Mouse (Mus musculus) MEL (cell line): ENCODE results near the gene Dnaic2. TPM values are rescaled to one million over a fixed set of nuclear protein-coding genes. Genes with fewer than 3 reads are reported as not detected.

ENCODE experiments used
- DNase-seq: peaks from one replicate; pipeline ENCODE4 v3.0.0; 2011; ENCODE audit warnings: low read depth, low spot score
- H3K27ac ChIP-seq: 2 replicates; pipeline ENCODE4 v1.5.1; 2012; ENCODE audit warnings: low read depth, mild to moderate bottlenecking, control low read depth, low read length, moderate library complexity; ENCODE audit not compliant: control insufficient read depth
- H3K27me3 ChIP-seq, 2 experiments: fragments of 150-350 bp in 1 of 2; sonication (generic) in 1 of 2; 2 replicates each; pipeline ENCODE4 v1.6.1; 2012; ENCODE audit warnings: low read length in 2 of 2, mild to moderate bottlenecking in 2 of 2, improper control_type of control experiment in 1 of 2, moderate library complexity in 1 of 2; ENCODE audit not compliant: insufficient read depth in 2 of 2, control insufficient read depth in 1 of 2
- H3K36me3 ChIP-seq, 2 experiments: 2 replicates each; pipeline ENCODE4 v1.6.1; 2012 to 2014; ENCODE audit warnings: low read length in 2 of 2, improper control_type of control experiment in 1 of 2, inconsistent platforms in 1 of 2, mild to moderate bottlenecking in 1 of 2; ENCODE audit not compliant: insufficient read depth in 2 of 2, control insufficient read depth in 1 of 2
- H3K4me1 ChIP-seq, 2 experiments: fragments of 150-350 bp in 1 of 2; sonication (generic) in 1 of 2; 2 replicates each; pipeline ENCODE4 v1.6.1; 2012; ENCODE audit warnings: low read length in 2 of 2, improper control_type of control experiment in 1 of 2, mild to moderate bottlenecking in 1 of 2; ENCODE audit not compliant: insufficient read depth in 2 of 2, control insufficient read depth in 1 of 2
- H3K4me3 ChIP-seq, 2 experiments: fragments of 150-350 bp in 1 of 2; sonication (generic) in 1 of 2; 2 replicates each; pipeline ENCODE4 v1.5.1; 2012; ENCODE audit warnings: low read depth in 2 of 2, low read length in 2 of 2, mild to moderate bottlenecking in 2 of 2, moderate library complexity in 2 of 2, control low read depth in 1 of 2, improper control_type of control experiment in 1 of 2; ENCODE audit not compliant: control insufficient read depth in 1 of 2, insufficient read depth in 1 of 2
- H3K79me2 ChIP-seq: 2 replicates; pipeline ENCODE4 v1.6.1; 2012; ENCODE audit warnings: mild to moderate bottlenecking, low read length, moderate library complexity; ENCODE audit not compliant: control insufficient read depth, poor library complexity, insufficient read depth
- H3K9ac ChIP-seq: 2 replicates; pipeline ENCODE4 v1.6.1; 2012; ENCODE audit warnings: low read depth, mild to moderate bottlenecking, control low read depth, low read length, moderate library complexity; ENCODE audit not compliant: control insufficient read depth, poor library complexity, severe bottlenecking
- H3K9me3 ChIP-seq: fragments of 150-350 bp; sonication (generic); replicated peaks from 2 replicates; pipeline ENCODE4 v1.6.1; 2012; ENCODE audit warnings: mild to moderate bottlenecking, low read length, improper control_type of control experiment, moderate library complexity; ENCODE audit not compliant: insufficient read depth
- BHLHE40 ChIP-seq: IDR thresholded peaks from 2 replicates; pipeline ENCODE4 v1.6.1; 2012; ENCODE audit warnings: low read depth, mild to moderate bottlenecking, inconsistent platforms, low read length, improper control_type of control experiment, borderline replicate concordance
- CHD2 ChIP-seq: IDR thresholded peaks from 2 replicates; pipeline ENCODE4 v1.6.1; 2011; ENCODE audit warnings: low read length, improper control_type of control experiment
- E2F4 ChIP-seq: IDR thresholded peaks from 2 replicates; pipeline ENCODE4 v1.6.1; 2011; ENCODE audit warnings: low read depth, low read length, improper control_type of control experiment, borderline replicate concordance
- EP300 ChIP-seq, 2 experiments: IDR thresholded peaks; 2 replicates each; pipeline ENCODE4 v1.6.1; 2011; ENCODE audit warnings: improper control_type of control experiment in 2 of 2, low read length in 2 of 2, low read depth in 1 of 2, mild to moderate bottlenecking in 1 of 2
- ETS1 ChIP-seq: IDR thresholded peaks from 2 replicates; pipeline ENCODE4 v1.6.1; 2012; ENCODE audit warnings: low read depth, mild to moderate bottlenecking, inconsistent platforms, low read length, improper control_type of control experiment, moderate library complexity
- HCFC1 ChIP-seq: IDR thresholded peaks from 2 replicates; pipeline ENCODE4 v1.6.1; 2012; ENCODE audit warnings: low read depth, mild to moderate bottlenecking, inconsistent platforms, low read length, improper control_type of control experiment, moderate library complexity
- KAT2A ChIP-seq: conservative IDR thresholded peaks from 2 replicates; pipeline ENCODE4 v1.6.1; 2012; ENCODE audit warnings: low read depth, low read length, improper control_type of control experiment, inconsistent platforms
- MAFK ChIP-seq: IDR thresholded peaks from 2 replicates; pipeline ENCODE4 v1.6.1; 2011; ENCODE audit warnings: low read depth, mild to moderate bottlenecking, low read length, improper control_type of control experiment, borderline replicate concordance
- MAX ChIP-seq: IDR thresholded peaks from 2 replicates; pipeline ENCODE4 v1.6.1; 2011; ENCODE audit warnings: low read length, improper control_type of control experiment
- MAZ ChIP-seq: IDR thresholded peaks from 2 replicates; pipeline ENCODE4 v1.6.1; 2012; ENCODE audit warnings: low read depth, mild to moderate bottlenecking, inconsistent platforms, low read length, improper control_type of control experiment
- MYB ChIP-seq: IDR thresholded peaks from 2 replicates; pipeline ENCODE4 v1.6.1; 2011; ENCODE audit warnings: mild to moderate bottlenecking, low read depth, low read length, improper control_type of control experiment
- NELFE ChIP-seq: IDR thresholded peaks from 2 replicates; pipeline ENCODE4 v1.6.1; 2011; ENCODE audit warnings: low read depth, low read length, improper control_type of control experiment
- NRF1 ChIP-seq: IDR thresholded peaks from 2 replicates; pipeline ENCODE4 v1.6.1; 2014; ENCODE audit warnings: low read depth, mild to moderate bottlenecking, inconsistent platforms, low read length, improper control_type of control experiment, moderate library complexity; ENCODE audit not compliant: poor library complexity, insufficient read depth, severe bottlenecking
- POLR2A ChIP-seq, 2 experiments: IDR thresholded peaks; 2 replicates each; pipeline ENCODE4 v1.6.1; 2011 to 2012; ENCODE audit warnings: low read length in 2 of 2, mild to moderate bottlenecking in 2 of 2, control low read depth in 1 of 2, improper control_type of control experiment in 1 of 2, low read depth in 1 of 2, moderate library complexity in 1 of 2; ENCODE audit not compliant: control insufficient read depth in 1 of 2, insufficient read depth in 1 of 2, poor library complexity in 1 of 2
- POLR2AphosphoS2 ChIP-seq: IDR thresholded peaks from 2 replicates; pipeline ENCODE4 v1.6.1; 2011; ENCODE audit warnings: low read length, improper control_type of control experiment
- POLR2AphosphoS5 ChIP-seq: IDR thresholded peaks from 2 replicates; pipeline ENCODE4 v1.6.1; 2012; ENCODE audit warnings: low read depth, borderline replicate concordance, mild to moderate bottlenecking, inconsistent platforms, low read length, moderate library complexity, mixed read lengths
- SIN3A ChIP-seq: IDR thresholded peaks from 2 replicates; pipeline ENCODE4 v1.6.1; 2012; ENCODE audit warnings: low read length, improper control_type of control experiment, inconsistent platforms
- TAL1 ChIP-seq: IDR thresholded peaks from 2 replicates; pipeline ENCODE4 v1.6.1; 2012; ENCODE audit warnings: mild to moderate bottlenecking, inconsistent platforms, low read length, moderate library complexity, mixed read lengths
- ZKSCAN1 ChIP-seq: IDR thresholded peaks from 2 replicates; pipeline ENCODE4 v1.6.1; 2012; ENCODE audit warnings: low read depth, mild to moderate bottlenecking, inconsistent platforms, low read length, improper control_type of control experiment, moderate library complexity
- ZMIZ1 ChIP-seq: IDR thresholded peaks from 2 replicates; pipeline ENCODE4 v1.6.1; 2012; ENCODE audit warnings: low read depth, mild to moderate bottlenecking, inconsistent platforms, low read length, improper control_type of control experiment, moderate library complexity
- ZNF384 ChIP-seq: IDR thresholded peaks from 2 replicates; pipeline ENCODE4 v1.6.1; 2012; ENCODE audit warnings: low read depth, mild to moderate bottlenecking, inconsistent platforms, low read length, improper control_type of control experiment
- polyA plus RNA-seq, 2 experiments: library from polyadenylated mRNA; stranded (reverse) in 1 of 2; unstranded in 1 of 2; fragments of >175 nt in 1 of 2; fragments of >200 nt in 1 of 2; gene quantifications; 2 replicates each; pipeline versions ENCODE4 v1.2.1 to v1.2.4; 2012; ENCODE audit warnings: low replicate concordance in 2 of 2, low read depth in 1 of 2; ENCODE audit not compliant: insufficient read length in 2 of 2, insufficient read depth in 1 of 2, missing spikeins in 1 of 2
- total RNA-seq: library from RNA; depleted of rRNA; stranded (reverse); fragments of 300-350 nt; gene quantifications from 2 replicates; pipeline ENCODE4 v1.2.3, GENCODE M21; 2012

Dnaic2 gene
- total and polyA plus RNA-seq, 3 experiments: not detected

- Histone ChIP-seq H3K79me2 (no peaks in the 10 kb centered on the region), H3K4me3 (no peak overlapping the region), H3K27me3 (no peaks in the 10 kb centered on the region), H3K27ac (no peak overlapping the region), H3K9me3 (no peaks in the 10 kb centered on the region), H3K4me1 (peaks cover 4 to 18% of the 10 kb centered on the region in 2 experiments), H3K9ac (no peak overlapping the region), H3K36me3 (peaks cover 0 to 5% of the 10 kb centered on the region in 2 experiments; a peak in 2 of 4 replicates)
- TF ChIP-seq TAL1: no peak
- TF ChIP-seq POLR2AphosphoS2: no peak
- no peak for TF ChIP-seq EP300 (IDR thresholded peaks at IDR 0.05; ENCODE audit: low read depth in 1 of 2, low read length in 2 of 2)
- TF ChIP-seq MAZ: no peak
- TF ChIP-seq NRF1: no peak
- TF ChIP-seq KAT2A: no peak
- TF ChIP-seq ZKSCAN1: no peak
- TF ChIP-seq MAFK: no peak
- no peak for TF ChIP-seq POLR2A (IDR thresholded peaks at IDR 0.05; ENCODE audit: control insufficient read depth in 1 of 2, insufficient read depth in 1 of 2, low read depth in 1 of 2, low read length in 2 of 2, poor library complexity in 1 of 2)
- no peak for DNase-seq
Observed at GRCm38 (mm10) chr11:114686221-114686959, 40.8 kb upstream of the Dnaic2 start.

DNA sequence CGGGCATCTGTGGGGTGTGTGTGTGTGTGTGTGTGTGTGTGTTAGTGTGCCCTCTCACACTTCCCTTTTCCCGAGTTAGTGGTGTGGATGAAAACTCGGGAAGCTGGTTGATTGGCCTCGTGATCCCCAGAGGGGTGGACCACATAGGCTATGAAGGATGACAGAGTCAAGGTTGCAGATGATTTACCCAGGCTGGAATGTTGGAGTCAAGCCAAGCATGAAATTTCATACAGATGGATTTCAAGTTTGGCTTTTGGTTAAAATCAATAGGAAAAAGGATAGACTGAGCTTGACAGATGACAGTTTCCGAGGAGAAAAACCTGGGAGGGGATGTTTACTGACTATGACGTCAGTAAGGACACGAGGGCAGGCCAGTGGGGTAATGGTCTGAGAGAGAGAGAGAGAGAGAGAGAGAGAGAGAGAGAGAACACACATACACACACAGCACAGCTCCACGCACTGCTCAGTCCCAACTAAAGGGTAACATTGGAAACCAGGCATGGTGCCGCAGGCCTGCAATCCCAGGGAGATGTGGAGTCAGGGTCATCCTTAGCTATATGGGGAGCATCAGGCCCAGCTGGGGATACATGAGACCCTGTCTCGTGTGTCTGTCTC lies 39.5 kb upstream of the Dnaic2 start:
- H3K4me3 ChIP-seq: no peak overlapping the region
- no peak for DNase-seq
- H3K36me3 ChIP-seq: peaks cover 0 to 5% of the 10 kb centered on the region in 2 experiments; a peak in 2 of 4 replicates
- peaks cover 4 to 18% of the 10 kb centered on the region in 2 experiments for H3K4me1 ChIP-seq
- H3K27me3 ChIP-seq: no peaks in the 10 kb centered on the region
- TF ChIP-seq MAX: no peak
- TF ChIP-seq NELFE: no peak
- TF ChIP-seq MAZ: no peak
- TF ChIP-seq POLR2AphosphoS5: no peak
- no peak for TF ChIP-seq ZKSCAN1
- no peak for TF ChIP-seq ZMIZ1
- TF ChIP-seq ZNF384: no peak
- no peak for TF ChIP-seq CHD2
- no peak for TF ChIP-seq SIN3A
- no peak for TF ChIP-seq ETS1
- no peak for TF ChIP-seq MYB
- TF ChIP-seq MAFK: no peak
- no peak for TF ChIP-seq BHLHE40
- TF ChIP-seq HCFC1: no peak
- TF ChIP-seq E2F4: no peak
- TF ChIP-seq, all 39 proteins: peak for 0
- no peak overlapping the region for H3K27ac ChIP-seq
- H3K79me2 ChIP-seq: no peaks in the 10 kb centered on the region
- H3K9me3 ChIP-seq: no peaks in the 10 kb centered on the region
- no peak overlapping the region for H3K9ac ChIP-seq
